Mouse (Mus musculus) cerebellum, postnatal 14 days (tissue): ENCODE measurements around the gene Xirp1.

ENCODE experiments used
- DNase-seq, 2 experiments: peaks; one replicate each; pipeline ENCODE4 v3.0.0; 2021; ENCODE audit warnings: mixed read lengths in 2 of 2

Gene Xirp1

DNA sequence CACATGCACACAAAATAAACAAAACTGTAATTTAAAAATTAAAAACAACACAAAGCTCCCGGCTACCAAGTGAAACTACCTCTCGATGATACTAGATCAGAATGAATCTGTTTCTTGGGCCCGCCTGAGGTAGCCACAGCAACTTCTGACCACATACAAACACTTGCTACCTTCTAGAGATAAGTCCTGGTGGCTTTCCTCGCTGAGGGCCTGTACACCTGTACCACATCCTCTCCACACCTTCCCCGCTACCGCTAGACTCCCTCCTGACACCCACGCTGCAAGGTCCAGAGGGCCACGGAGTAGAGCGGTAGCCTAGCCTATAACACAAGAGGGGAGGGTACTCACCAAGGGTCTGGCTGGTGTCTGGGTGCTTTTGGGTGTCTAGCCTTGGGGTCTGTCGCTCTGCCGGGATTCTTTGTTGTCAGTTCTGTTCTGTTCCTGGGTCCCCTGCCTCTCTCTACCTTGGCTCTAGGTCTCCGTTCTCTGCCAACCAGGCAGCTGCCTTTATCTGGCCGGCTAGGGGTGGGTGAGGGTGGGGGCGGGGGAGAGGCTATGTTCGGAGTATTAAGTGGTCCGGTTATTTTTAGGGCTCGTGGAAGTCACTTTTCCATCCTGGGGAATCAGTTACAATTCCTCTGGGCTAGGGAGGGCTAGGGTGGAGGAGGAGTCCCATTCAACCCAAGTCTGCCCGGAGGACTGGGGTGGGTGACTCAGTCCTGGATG, at the start of gene Xirp1:
TSS of gene Xirp1 (minus strand) at position 513 of the 726 bp plus-strand sequence.
- DNase-seq = no peak

DNA sequence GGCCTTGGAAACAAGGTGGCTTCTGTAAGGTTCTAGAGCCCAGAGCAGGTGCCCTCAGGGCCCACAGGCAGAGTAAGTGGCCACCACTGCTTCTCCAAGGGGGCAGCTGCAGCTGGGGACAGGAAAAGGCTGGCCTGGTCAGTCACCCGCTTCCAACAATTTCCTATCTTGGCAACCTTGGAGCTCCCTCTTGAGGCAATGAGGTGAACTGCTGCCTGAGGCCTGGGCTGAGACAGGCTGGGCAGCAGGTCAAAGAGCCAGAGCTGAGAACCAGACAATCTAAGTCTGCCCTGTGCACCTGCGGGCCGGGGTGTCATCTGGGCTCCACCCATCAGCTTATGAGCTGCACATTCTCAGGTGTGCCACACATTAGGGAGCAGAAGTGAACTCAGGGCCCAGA, 49.8 kb upstream of the Xirp1 start:
- peak; percentile 90 to 92 for DNase-seq

DNA sequence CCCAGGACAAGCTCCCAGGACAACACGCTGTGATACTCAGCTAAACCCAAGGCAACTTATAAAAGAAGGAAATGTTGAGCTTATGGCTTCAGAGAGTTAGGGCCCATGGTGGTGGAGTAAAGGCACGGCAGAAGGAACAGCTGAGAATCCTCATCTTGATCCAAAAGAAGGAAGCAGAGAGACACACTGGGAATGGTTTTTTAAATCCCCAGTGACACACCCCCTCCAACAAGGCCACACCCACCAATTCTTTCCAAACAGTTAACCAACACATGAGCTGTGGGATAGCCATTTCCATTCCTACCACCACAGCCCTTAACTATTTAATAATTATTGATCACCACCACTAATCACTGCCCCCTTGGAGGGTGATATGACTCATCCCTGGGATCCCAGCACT, 47.9 kb upstream of the Xirp1 start:
- DNase-seq = no peak

DNA sequence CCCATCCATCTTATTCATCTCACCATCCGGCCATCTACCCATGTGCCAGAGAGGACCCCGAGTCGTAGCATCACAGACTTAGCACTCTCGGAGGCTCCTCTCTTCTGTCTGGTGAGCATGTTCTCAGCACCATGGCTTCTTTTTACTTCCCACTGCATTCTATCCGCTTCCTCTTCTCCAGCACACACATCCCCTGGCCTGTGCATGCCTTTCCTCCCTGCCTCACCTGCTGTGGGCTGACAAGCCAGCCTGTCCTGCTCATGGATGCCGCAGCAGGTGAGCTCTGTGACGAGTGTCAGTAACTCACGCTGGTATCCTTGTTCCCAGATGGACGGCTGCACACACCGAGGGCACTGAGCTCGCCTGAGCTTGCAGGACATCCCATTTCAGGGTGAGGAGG, 46.4 kb upstream of the Xirp1 start, which contains the start of gene Cx3cr1:
TSS of gene Cx3cr1 (minus strand) at position 101 of the 400 bp plus-strand sequence.
- no peak for DNase-seq

DNA sequence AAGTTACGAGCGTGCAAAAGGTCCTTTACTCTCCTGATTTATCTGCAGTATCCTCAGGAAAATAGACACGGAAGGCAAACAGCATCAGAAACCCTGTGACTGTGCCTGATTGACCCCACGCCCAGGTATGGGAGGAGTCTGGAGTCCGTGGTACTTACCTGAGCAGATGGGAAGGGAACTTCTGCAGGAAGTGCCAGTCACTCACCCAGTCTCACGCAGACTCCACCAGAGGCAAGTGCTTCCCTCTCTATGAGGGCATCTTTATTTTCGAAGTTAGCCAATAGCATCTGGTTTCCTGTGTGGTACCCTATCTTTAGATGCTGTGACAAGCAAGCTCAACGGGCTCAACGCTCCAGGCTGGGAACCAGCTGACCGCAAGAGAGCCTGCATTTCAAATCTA, 44.6 kb upstream of the Xirp1 start:
- DNase-seq = no peak

DNA sequence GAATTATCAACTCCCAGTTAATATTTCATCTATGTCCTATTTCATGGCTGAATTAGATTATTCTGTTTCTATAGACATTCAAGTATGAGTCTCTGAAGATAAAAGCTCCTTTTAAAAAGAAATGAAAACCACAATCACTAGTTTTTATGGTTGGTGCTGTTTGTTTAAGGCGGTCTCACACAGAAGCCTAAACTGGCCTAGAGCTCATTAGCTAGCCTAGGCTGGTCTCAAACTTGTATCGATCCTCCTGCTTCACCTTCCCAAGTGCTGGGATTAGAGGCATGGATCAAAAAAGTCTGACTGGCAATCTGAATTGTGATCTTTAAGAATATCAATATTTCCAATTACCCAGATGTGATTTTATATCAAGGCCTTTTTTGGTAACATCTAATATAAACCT, 44.2 kb upstream of the Xirp1 start:
- no peak for DNase-seq

GRCm38 (mm10) chr9:120064317-120064716, 40.9 kb upstream of the Xirp1 start:
- DNase-seq = no peak

GRCm38 (mm10) chr9:120058730-120059129, 35.3 kb upstream of the Xirp1 start:
- no peak for DNase-seq

DNA sequence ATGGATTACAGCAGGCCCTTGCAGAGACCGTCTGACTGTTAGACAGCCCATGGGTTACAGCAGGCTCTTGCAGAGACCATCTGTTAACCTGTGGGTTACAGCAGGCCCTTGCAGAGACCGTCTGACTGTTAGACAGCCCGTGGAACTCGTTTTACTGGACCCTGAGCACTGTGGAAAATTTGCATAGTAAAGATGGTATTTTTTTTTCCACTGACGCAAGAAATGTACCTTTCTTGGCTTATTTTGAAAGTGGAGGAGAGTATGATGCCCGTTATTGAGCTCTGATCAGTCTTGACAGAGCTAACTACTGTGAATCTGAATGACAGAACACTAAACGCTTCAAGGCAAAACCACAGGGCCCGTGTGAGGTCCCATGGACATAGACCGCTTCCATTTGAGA, 32.8 kb upstream of the Xirp1 start:
- no peak for DNase-seq

GRCm38 (mm10) chr9:120054545-120055277, 31.3 kb upstream of the Xirp1 start:
- peak; percentile 15 to 17 for DNase-seq

DNA sequence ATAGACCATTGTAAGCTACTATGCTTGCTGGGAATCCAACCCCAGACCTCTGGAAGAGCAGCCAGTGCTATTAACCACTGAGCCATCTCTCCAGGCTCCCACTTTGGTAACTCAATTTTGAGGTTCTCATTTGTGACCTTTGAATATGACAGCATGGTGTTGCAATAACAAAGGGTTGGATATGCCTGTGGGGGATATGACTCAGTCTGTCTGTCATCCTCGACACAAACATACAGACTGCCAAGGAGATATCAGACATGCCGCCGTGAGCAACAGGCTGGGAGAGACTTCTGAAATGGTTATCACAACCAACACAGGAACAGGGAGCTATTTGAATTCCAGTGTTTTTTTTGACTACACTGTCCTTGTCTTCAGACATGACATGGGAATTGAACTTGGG, 26.0 kb upstream of the Xirp1 start:
- DNase-seq = no peak

DNA sequence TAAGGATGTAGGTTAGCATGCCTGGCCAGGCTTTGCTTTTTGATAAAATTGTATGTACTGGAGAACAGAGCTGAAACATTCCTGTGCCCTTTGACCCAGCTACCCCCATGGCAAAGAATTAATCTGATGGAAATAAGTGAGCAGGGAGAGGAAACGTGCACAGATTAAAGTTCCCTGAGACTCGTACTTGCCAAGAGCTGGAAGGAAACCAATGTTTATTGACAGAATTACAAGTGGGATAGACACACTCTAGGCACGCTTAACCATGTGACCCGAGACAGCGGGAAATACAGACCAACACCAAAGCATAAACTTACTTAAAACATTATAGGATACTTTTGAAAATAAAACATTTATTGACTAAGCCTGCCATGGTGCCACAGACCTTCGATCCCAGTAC, 25.1 kb upstream of the Xirp1 start:
- no peak for DNase-seq

- no peak for DNase-seq
Observed at GRCm38 (mm10) chr9:120043115-120043514, 19.7 kb upstream of the Xirp1 start.

DNA sequence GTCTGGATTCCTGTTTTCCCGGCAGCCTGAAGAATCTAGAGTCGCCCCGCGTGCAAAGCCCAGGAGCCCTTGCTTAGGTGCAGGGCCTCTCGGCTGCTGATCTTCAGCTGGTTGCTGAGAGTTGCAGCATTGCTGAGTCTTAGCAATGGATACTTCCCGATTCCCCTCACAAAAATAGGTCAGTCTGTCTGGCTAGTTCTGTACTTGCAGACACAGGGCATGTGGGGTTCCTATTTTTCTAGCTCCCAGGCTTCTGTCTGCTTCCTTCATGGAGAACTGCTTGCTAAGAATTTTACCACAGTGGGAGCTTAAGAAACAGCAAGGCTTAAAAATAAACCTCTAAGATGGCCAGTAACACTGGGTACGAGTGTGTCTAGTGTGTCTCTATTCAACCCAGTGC, 14.0 kb upstream of the Xirp1 start:
- DNase-seq = no peak

DNA sequence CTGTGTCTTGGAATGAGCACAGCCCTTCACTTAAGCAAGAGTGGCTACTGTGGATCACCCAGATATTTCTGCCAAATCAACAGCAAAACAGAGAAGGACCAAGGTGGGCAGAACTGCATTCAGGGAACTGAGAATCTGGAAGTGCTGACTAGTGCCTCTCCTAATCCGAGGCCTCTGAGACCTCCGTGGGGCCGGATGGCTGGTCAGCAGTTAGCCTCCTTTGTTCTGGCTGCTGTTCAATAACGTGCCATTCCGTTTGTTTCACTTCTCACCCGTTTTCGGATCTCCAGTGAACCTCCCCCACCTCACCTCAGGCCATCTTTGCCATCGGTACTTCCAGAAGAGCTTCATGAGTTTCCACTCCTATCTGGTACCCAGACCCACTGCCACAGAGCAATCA, 11.0 kb upstream of the Xirp1 start:
- no peak for DNase-seq

GRCm38 (mm10) chr9:120032710-120033109, 9.3 kb upstream of the Xirp1 start:
- DNase-seq = no peak

- no peak for DNase-seq
Observed at GRCm38 (mm10) chr9:120030421-120030820, 7.0 kb upstream of the Xirp1 start.

GRCm38 (mm10) chr9:120029880-120030279, 6.5 kb upstream of the Xirp1 start:
- DNase-seq = no peak

- DNase-seq = peak; percentile 74 to 80
Observed at GRCm38 (mm10) chr9:120027401-120028151, 4.2 kb upstream of the Xirp1 start.

GRCm38 (mm10) chr9:120024625-120025024, 1.2 kb upstream of the Xirp1 start:
- peak in 1 of 2 experiments; percentile 55 for DNase-seq

DNA sequence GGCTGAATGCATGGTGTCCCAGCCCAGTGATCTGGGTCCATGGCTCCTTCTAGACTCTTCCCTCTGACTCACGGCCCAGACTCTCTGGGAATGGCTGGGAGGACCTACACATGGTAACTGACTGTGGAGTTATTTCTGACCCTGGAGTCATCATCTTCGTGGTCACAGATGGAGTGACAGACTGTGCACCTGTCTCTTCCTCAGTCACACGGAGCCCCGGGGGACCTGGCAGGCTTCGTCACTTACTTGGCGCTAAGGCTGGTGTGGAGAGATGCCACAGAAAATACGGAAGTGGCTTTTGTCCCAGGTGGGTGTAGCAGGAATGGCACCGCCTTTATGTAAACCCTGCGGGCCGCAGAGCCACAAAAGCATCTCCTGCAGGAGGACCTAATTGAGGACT, 773 bp upstream of the Xirp1 start:
- DNase-seq = peak; percentile 96 to 97

GRCm38 (mm10) chr9:120021164-120021563, 2.2 kb downstream of the Xirp1 start:
- no peak for DNase-seq

GRCm38 (mm10) chr9:120020285-120020890, 3.0 kb downstream of the Xirp1 start:
- DNase-seq = peak; percentile 86 to 95
